Mouse (Mus musculus) fibroblast of lung, adult 2 months (primary cell): ENCODE data around the gene Eapp.
"Not testable (repeated sequence)": the region's sequence is repeated elsewhere in the genome, so short reads cannot be mapped to it uniquely, and the experiment has no call there.

Experiments
- DNase-seq: peaks from one replicate; pipeline ENCODE4 v3.0.0-alpha.2; 2011; ENCODE audit warnings: low read depth

Gene Eapp

DNA sequence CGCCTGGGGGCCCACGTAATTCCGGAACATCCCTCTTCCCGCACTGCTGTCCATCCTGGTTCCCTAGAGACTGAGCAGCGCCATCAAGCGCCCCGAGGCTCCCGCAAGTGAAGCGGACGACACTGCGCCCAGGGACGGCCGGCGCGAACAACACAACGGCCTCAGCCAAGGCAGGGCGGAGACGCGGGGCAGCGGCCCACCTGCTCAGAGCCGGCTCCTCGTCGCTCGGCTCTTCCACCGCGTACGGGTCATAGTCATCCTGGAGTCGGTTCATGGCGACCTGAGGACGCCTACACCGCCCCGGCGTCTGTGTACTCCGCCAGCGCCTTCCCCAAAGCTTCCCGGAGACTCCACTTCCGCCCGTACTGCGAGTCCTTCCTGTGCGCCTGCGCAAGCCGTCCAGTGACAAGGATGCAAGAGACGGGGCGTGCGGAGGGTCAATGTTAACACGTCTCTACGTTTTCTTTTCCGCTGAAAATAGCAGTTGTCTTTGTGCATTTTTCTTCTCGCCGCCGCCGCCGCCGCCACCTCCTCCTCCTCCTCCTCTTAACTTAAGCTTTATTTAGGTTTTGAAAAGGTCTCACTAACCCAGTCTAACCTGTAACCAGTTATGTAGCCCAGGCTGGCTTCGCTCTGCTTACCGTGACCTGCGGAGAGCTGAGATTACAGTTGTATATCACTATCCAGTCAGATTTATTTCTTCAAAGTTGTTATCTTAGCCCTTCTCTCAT, at the start of gene Eapp:
Eapp (minus strand) TSS at position 387 of the 731 bp plus-strand sequence.
- peak; percentile 73 for DNase-seq

GRCm38 (mm10) chr12:54738661-54739243, 43.1 kb upstream of the Eapp start:
- DNase-seq, result not testable (repeated sequence)

DNA sequence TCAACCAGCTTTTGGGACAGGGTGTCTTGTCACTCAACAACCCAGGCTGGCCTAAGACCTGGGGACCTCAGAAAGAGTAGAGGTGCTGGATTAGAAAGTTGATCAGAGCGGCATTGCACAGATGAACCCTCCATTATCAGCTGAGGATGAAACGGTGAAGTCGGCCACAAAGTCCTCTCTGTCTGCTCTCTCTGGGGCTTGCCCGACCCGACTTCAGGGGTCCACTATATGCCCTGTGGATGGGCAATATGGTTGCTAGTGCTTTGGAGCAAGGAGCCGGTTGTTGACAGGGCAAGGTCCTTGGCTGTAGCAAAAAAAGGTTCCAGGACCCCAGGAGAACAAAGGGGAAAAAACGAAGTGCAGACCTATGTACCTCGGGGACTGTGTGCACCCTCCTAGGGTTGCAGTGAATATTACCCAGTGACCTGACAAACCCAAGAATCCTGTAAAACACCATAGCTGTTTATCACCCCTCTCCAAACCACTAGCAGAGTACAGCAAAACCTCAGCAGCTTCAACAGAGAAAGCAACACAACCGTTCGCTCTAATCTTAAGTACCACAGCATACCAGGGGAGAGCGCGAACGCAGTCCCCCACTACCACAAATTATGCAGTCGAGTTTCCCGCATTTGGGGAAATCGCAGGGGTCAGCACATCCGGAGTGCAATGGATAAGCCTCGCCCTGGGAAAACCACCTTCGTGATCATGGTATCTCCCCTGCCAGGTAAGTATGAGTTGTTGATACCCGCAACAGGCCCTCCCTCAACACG, 42.4 kb upstream of the Eapp start:
- not testable (repeated sequence) for DNase-seq

GRCm38 (mm10) chr12:54734307-54735131, 38.8 kb upstream of the Eapp start:
- DNase-seq, result not testable (repeated sequence)

- DNase-seq, result not testable (repeated sequence)
These were observed 33.7 kb upstream of the Eapp start for GRCm38 (mm10) chr12:54729140-54730059.

DNA sequence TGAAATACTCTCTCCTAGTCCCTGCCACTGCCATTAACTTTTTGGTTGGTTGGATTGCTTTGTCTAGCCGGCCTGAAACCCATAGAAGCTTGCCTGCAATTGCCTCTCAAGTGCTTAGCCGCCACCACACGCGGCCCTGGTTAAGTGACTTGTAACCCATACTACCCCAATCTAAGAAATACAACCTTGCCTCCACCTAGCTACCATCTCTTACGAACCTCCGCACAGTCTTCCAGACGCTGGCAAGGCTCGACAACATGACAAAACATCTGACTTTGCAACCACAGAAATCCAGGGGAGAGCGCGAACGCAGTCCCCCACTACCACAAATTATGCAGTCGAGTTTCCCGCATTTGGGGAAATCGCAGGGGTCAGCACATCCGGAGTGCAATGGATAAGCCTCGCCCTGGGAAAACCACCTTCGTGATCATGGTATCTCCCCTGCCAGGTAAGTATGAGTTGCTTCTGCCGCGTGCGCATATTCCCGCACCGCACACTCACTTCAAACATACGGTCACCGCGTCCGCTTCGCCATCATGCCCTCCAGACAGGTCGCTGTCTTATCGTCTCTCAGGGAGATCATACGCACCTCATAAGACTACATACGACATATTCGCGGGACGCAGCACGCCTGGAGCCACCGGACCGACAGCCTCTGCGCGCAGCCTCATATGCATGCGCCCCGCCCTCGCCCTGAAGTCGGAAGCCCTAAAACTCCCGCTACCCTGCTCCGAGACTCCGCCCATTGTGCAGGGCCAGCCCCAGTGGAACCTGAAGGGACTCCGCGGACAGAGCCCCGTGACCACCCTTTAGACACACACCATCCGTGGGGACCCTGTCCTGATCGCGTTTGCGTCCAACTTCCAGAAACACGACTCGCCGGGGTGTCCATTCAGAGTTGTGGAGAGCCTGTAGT, 23.4 kb upstream of the Eapp start:
- DNase-seq, result not testable (repeated sequence)

- not testable (repeated sequence) for DNase-seq
These were observed 21.8 kb upstream of the Eapp start for GRCm38 (mm10) chr12:54717516-54717915.

- not testable (repeated sequence) for DNase-seq
These were observed 18.3 kb upstream of the Eapp start for GRCm38 (mm10) chr12:54713822-54714626.

DNA sequence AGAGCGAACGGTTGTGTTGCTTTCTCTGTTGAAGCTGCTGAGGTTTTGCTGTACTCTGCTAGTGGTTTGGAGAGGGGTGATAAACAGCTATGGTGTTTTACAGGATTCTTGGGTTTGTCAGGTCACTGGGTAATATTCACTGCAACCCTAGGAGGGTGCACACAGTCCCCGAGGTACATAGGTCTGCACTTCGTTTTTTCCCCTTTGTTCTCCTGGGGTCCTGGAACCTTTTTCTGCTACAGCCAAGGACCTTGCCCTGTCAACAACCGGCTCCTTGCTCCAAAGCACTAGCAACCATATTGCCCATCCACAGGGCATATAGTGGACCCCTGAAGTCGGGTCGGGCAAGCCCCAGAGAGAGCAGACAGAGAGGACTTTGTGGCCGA, 14.8 kb upstream of the Eapp start:
- not testable (repeated sequence) for DNase-seq

- DNase-seq, result not testable (repeated sequence)
These were observed 14.2 kb upstream of the Eapp start for GRCm38 (mm10) chr12:54709691-54710493.

GRCm38 (mm10) chr12:54699394-54699793, 3.7 kb upstream of the Eapp start:
- DNase-seq, result no peak

DNA sequence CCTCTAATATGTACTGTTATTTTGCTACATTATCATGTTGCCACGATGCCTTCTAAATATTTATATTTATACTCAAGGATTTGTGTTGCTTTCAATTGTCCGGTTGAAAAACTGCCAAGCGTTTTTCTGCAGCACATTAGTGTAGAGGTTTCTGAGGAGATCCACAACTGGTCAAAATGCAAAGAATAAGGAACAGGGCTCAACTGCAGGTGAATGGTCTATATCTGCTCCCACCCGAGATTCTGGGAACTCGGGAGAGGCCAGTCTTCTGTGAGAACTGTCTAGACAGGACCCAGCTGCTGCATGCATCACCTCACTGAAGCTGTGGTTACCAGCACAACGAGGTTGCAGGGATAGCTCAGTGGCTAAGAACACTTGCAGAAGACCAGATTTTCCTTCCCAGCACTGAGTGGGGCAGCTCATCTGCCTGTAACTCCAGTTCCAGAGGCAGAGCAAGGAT, 2.1 kb upstream of the Eapp start:
- no peak for DNase-seq

- DNase-seq, result peak; percentile 90
These were observed 1.4 kb upstream of the Eapp start for GRCm38 (mm10) chr12:54697003-54697597.

- DNase-seq, result peak; percentile 77
These were observed 725 bp upstream of the Eapp start for GRCm38 (mm10) chr12:54696242-54697002.

- no peak for DNase-seq
These were observed 718 bp downstream of the Eapp start for GRCm38 (mm10) chr12:54694847-54695510.

DNA sequence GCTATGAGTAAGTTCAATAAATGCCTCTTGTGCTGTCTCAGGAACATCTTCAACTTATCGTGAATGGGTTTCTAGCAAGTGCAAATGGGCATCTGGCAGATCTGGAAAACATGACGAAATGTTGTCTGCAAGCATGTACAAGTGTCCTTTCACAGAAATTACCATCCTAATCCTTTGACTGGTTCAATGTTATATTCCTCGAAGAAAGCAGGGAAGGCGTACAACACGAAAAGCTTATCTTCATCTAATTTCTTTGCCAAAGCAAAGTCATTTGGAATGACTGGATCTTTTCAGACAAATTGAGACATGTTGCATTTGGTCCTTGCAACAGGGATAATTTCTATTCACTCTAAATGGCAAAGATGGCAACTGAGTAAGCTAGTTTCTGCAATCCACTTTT, 6.6 kb downstream of the Eapp start:
- no peak for DNase-seq
